Mouse (Mus musculus) heart, postnatal 0 days (tissue): ENCODE data around the gene Dtd1. TPM values are rescaled to one million over a fixed set of nuclear protein-coding genes. Genes with fewer than 3 reads are reported as not detected.

Source experiments
- ATAC-seq: fragments of 200-750 bp; cut with Nextera tagmentation; 2 replicates; pipeline ENCODE4 v1.8.0; 2017; ENCODE audit warnings: low read depth, moderate number of reproducible peaks, moderate library complexity; ENCODE audit not compliant: insufficient read depth
- DNase-seq: peaks from one replicate; pipeline ENCODE4 v3.0.0-alpha.2; 2016; ENCODE audit warnings: low spot score
- H3K27ac ChIP-seq: fragments of 300-500 bp; sonication (generic); 2 replicates; pipeline ENCODE4 v1.5.1; 2014; ENCODE audit warnings: low read depth, mild to moderate bottlenecking
- H3K27me3 ChIP-seq: fragments of 300-500 bp; sonication (generic); 2 replicates; pipeline ENCODE4 v1.6.1; 2014; ENCODE audit warnings: low read length, mixed read lengths; ENCODE audit not compliant: control insufficient read depth, insufficient read depth
- H3K36me3 ChIP-seq: fragments of 300-500 bp; sonication (generic); replicated peaks from 2 replicates; pipeline ENCODE4 v1.6.1; 2014; ENCODE audit warnings: low read length, mixed read lengths; ENCODE audit not compliant: control insufficient read depth, insufficient read depth
- H3K4me1 ChIP-seq: fragments of 300-500 bp; sonication (generic); 2 replicates; pipeline ENCODE4 v1.6.1; 2014; ENCODE audit warnings: antibody characterized with exemption; ENCODE audit not compliant: control insufficient read depth, insufficient read depth
- H3K4me2 ChIP-seq: fragments of 300-500 bp; sonication (generic); 2 replicates; pipeline ENCODE4 v1.6.1; 2014; ENCODE audit warnings: low read depth, mild to moderate bottlenecking, low read length, moderate library complexity
- H3K4me3 ChIP-seq: fragments of 300-500 bp; sonication (generic); 2 replicates; pipeline ENCODE4 v1.5.1; 2014; ENCODE audit warnings: low read depth, low read length
- H3K9ac ChIP-seq: fragments of 300-500 bp; sonication (generic); replicated peaks from 2 replicates; pipeline ENCODE4 v1.6.1; 2014; ENCODE audit warnings: low read depth, low read length, mixed read lengths
- H3K9me3 ChIP-seq: fragments of 300-500 bp; sonication (generic); replicated peaks from 2 replicates; pipeline ENCODE4 v1.6.1; 2016; ENCODE audit warnings: low read length; ENCODE audit not compliant: control insufficient read depth
- CTCF ChIP-seq: IDR thresholded peaks from 2 replicates; pipeline ENCODE4 v1.5.1; 2016; ENCODE audit warnings: antibody characterized with exemption, control low read depth, low read depth
- EP300 ChIP-seq: IDR thresholded peaks from 2 replicates; pipeline ENCODE4 v1.6.1; 2016; ENCODE audit warnings: antibody characterized with exemption, low read depth
- WGBS: fragments of 180-500 bp; shearing (Covaris S2); extraction: QIAGEN DNeasy Blood & Tissue Kit; methylation state at CpG from one replicate; pipeline ENCODE4 v1.1.7; 2014; 5-methylcytosine and 5-hydroxymethylcytosine counted together
- polyA plus RNA-seq: library from polyadenylated mRNA; unstranded; fragments of >200 nt; fragmentation: Nextera tagmentation; extraction: Ambion mirVana; gene quantifications from 2 replicates; pipeline ENCODE4 v1.2.1, GENCODE M21; 2015
- total RNA-seq: library from RNA; depleted of rRNA; stranded (reverse); fragments of >200 nt; gene quantifications from 2 replicates; pipeline ENCODE4 v1.2.3, GENCODE M21; 2014; ENCODE audit warnings: low replicate concordance

Gene Dtd1
- total and polyA plus RNA-seq, 2 experiments from 2014 or later: 24.2 to 29.2 TPM

- ATAC-seq: no peak
- no peak overlapping the region for H3K9ac ChIP-seq
- no peaks in the 10 kb centered on the region for H3K27me3 ChIP-seq
- no peak overlapping the region for H3K4me2 ChIP-seq
- no peak for DNase-seq
- TF ChIP-seq CTCF (no peak), EP300 (no peak)
- H3K27ac ChIP-seq: no peak overlapping the region
- H3K4me3 ChIP-seq: no peak overlapping the region
- WGBS: 81% methylated on average over 10 of the region's 10 CpGs
- H3K9me3 ChIP-seq: no peaks in the 10 kb centered on the region
- H3K4me1 ChIP-seq: no peaks in the 10 kb centered on the region
- no peaks in the 10 kb centered on the region for H3K36me3 ChIP-seq
These were observed 46.7 kb downstream of the Dtd1 start for GRCm38 (mm10) chr2:144646360-144646759.

- Histone ChIP-seq H3K9me3 (no peaks in the 10 kb centered on the region), H3K4me3 (no peak overlapping the region), H3K36me3 (no peaks in the 10 kb centered on the region), H3K27ac (no peak overlapping the region), H3K4me1 (no peaks in the 10 kb centered on the region), H3K9ac (no peak overlapping the region), H3K27me3 (no peaks in the 10 kb centered on the region), H3K4me2 (no peak overlapping the region)
- WGBS: 78% methylated on average over 4 of the region's 4 CpGs
- ATAC-seq (no peak), DNase-seq (no peak)
- TF ChIP-seq EP300 (no peak), CTCF (no peak)
These were observed 47.5 kb downstream of the Dtd1 start for GRCm38 (mm10) chr2:144647151-144647550.

GRCm38 (mm10) chr2:144649960-144650359 lies 50.3 kb downstream of the Dtd1 start:
- no peak overlapping the region for H3K27ac ChIP-seq
- H3K36me3 ChIP-seq: no peaks in the 10 kb centered on the region
- no peak overlapping the region for H3K4me3 ChIP-seq
- H3K27me3 ChIP-seq: no peaks in the 10 kb centered on the region
- H3K4me2 ChIP-seq: no peak overlapping the region
- DNase-seq (no peak), ATAC-seq (no peak)
- no peaks in the 10 kb centered on the region for H3K4me1 ChIP-seq
- no peak overlapping the region for H3K9ac ChIP-seq
- TF ChIP-seq EP300 (no peak), CTCF (no peak)
- WGBS: 83% methylated on average over 1 of the region's 1 CpGs
- H3K9me3 ChIP-seq: no peaks in the 10 kb centered on the region

- H3K36me3 ChIP-seq: no peaks in the 10 kb centered on the region
- no peak overlapping the region for H3K9ac ChIP-seq
- H3K4me3 ChIP-seq: no peak overlapping the region
- H3K27ac ChIP-seq: no peak overlapping the region
- ATAC-seq: no peak
- H3K4me2 ChIP-seq: no peak overlapping the region
- no peak for DNase-seq
- TF ChIP-seq CTCF (no peak), EP300 (no peak)
- no peaks in the 10 kb centered on the region for H3K4me1 ChIP-seq
- H3K27me3 ChIP-seq: no peaks in the 10 kb centered on the region
- 85% methylated on average over 4 of the region's 4 CpGs for WGBS
- no peaks in the 10 kb centered on the region for H3K9me3 ChIP-seq
These were observed 53.1 kb downstream of the Dtd1 start for GRCm38 (mm10) chr2:144652841-144653240.

GRCm38 (mm10) chr2:144655307-144655706 lies 55.6 kb downstream of the Dtd1 start:
- no peak overlapping the region for H3K4me2 ChIP-seq
- no peak overlapping the region for H3K27ac ChIP-seq
- no peak for DNase-seq
- no peak overlapping the region for H3K9ac ChIP-seq
- no peak for ATAC-seq
- no peaks in the 10 kb centered on the region for H3K4me1 ChIP-seq
- no peak overlapping the region for H3K4me3 ChIP-seq
- TF ChIP-seq EP300 (no peak), CTCF (no peak)
- no peaks in the 10 kb centered on the region for H3K36me3 ChIP-seq
- 89% methylated on average over 3 of the region's 3 CpGs for WGBS
- no peaks in the 10 kb centered on the region for H3K9me3 ChIP-seq
- H3K27me3 ChIP-seq: no peaks in the 10 kb centered on the region

- no peak overlapping the region for H3K4me2 ChIP-seq
- H3K36me3 ChIP-seq: no peaks in the 10 kb centered on the region
- H3K9me3 ChIP-seq: 0 out of 2 replicates have a peak, but pooled peaks cover 5% of the 10 kb centered on the region
- no peak overlapping the region for H3K4me3 ChIP-seq
- WGBS: 32% methylated on average over 4 of the region's 4 CpGs
- DNase-seq: no peak
- no peak overlapping the region for H3K9ac ChIP-seq
- TF ChIP-seq EP300: no peak
- TF ChIP-seq CTCF: no peak
- H3K4me1 ChIP-seq: peaks cover 9% of the 10 kb centered on the region; the same call in 1 of the 2 replicates
- H3K27me3 ChIP-seq: no peaks in the 10 kb centered on the region
- ATAC-seq: peak; percentile 53; the same call in 1 of the 2 replicates
- H3K27ac ChIP-seq: no peak overlapping the region
These were observed 68.8 kb downstream of the Dtd1 start for GRCm38 (mm10) chr2:144668507-144668906.
